Mouse (Mus musculus): ENCODE data around the gene Obox6. TPM values are rescaled to one million over a fixed set of nuclear protein-coding genes. Genes with fewer than 3 reads are reported as not detected.

Gene Obox6
- polyA plus RNA-seq, 1 experiment from 2014 or later, result not detected

Other genes starting within 250 kb of the Obox6 start
- not detected in 2 replicates for gene Obox3, start 199.8 kb downstream of the Obox6 start, polyA plus RNA-seq (2014; fragmentation: Nextera tagmentation; extraction: Ambion mirVana)
- gene Obox5, start 89.5 kb downstream of the Obox6 start, polyA plus RNA-seq (2014; fragmentation: Nextera tagmentation; extraction: Ambion mirVana), result not detected in 2 replicates
- not detected in 2 replicates for gene Crx, start 40.3 kb upstream of the Obox6 start, polyA plus RNA-seq (2014; fragmentation: Nextera tagmentation; extraction: Ambion mirVana)
- gene Crxos, start 42.9 kb upstream of the Obox6 start, polyA plus RNA-seq (2014; fragmentation: Nextera tagmentation; extraction: Ambion mirVana), result not detected in 2 replicates
- 958 and 987 TPM in 2 replicates for gene Selenow, start 82.7 kb upstream of the Obox6 start, polyA plus RNA-seq (2014; fragmentation: Nextera tagmentation; extraction: Ambion mirVana)
- 187 and 201 TPM in 2 replicates for gene Nop53, start 106.4 kb upstream of the Obox6 start, polyA plus RNA-seq (2014; fragmentation: Nextera tagmentation; extraction: Ambion mirVana)
- 36.1 and 49.9 TPM in 2 replicates for gene Ehd2, start 127.9 kb upstream of the Obox6 start, polyA plus RNA-seq (2014; fragmentation: Nextera tagmentation; extraction: Ambion mirVana)
- gene Bicra, start 208.2 kb upstream of the Obox6 start, polyA plus RNA-seq (2014; fragmentation: Nextera tagmentation; extraction: Ambion mirVana), result 7.7 and 8.3 TPM in 2 replicates
- 0.12 TPM in 1 of 2 replicates, not detected in the other for gene Zfp541, start 222.1 kb upstream of the Obox6 start, polyA plus RNA-seq (2014; fragmentation: Nextera tagmentation; extraction: Ambion mirVana)